Mouse (Mus musculus) spleen, adult 12 weeks (tissue): Measurements from ENCODE around the gene Txndc9.

ENCODE experiments used
- DNase-seq: peaks from one replicate; pipeline ENCODE4 v3.0.0; 2022; ENCODE audit warnings: low spot score

The Txndc9 gene

DNA sequence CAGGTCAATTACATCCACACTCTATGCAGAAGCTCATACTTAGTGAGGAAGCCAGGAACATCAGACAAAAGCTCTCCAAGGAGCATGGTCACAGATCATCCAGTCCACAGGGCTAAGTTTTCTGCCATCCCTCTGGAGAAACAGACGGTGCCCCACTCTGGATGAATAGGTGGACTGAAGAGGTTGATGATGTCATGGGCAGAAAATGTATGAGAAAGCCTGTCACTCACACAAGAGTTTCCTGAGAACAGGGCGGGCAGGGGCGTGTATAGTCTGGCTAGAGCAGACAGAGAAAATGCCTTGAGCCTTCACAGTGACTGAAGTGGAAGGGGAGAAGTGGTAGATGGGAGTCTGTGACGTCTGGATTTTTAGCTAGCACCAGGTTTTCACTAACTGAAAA is 26.2 kb downstream of the Txndc9 start:
- no peak for DNase-seq

DNA sequence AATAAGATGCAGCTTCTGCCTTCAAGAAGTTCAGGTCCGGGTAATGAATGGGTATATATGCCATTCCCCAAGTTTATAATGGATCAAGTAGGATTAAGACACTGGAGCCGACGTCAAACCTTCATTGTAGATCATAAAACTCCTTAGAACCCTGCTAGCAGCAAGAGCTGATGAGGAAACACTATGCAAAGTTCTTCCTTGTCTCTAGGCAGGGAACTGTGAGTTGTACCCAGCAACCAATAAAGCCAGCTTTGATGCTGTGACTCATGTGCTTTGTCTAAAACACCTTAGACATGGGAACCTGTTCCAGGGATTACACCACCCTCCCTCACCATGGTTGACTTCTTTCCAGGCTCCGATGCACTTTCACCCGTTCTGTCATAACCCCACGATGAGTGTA is 28.9 kb downstream of the Txndc9 start:
- DNase-seq: no peak

DNA sequence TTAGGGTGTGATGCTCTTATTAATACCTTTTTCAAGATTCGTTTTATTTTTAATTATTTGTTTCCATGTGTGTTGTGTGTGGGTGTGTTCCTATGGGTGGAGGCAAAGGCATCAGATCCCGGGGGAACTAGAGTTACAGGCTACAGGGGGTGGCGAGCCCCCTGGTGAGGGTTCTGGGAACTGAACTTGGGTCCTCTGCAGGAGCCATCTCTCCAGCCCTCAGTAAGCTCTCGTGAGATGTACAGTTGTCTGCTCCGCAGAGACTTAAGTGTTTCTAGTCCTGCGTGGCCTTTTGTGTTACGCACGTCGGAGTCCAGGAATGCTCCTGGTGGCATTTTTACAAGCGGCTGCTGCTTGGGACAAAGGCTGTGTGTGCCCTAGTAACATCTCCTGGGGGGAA is 32.1 kb downstream of the Txndc9 start:
- no peak for DNase-seq

DNA sequence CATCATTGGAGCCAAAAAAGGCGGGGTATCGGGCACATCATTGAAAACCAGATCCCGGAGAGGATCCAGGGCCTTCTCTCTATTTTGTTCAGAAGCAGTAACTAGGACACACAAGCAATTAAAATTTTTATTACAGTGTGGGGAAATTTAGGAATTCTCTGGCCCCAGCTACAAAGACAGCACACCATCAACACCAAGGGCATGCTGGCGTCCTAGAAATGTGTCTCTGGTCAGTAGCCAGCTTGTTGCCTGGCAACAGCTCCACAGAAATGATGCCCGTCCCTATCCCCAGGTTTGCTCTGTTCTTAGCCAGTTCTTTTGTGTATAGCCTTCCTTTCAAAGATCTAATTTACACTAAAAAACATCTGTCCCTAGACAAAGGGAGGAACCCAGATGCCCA is 38.2 kb downstream of the Txndc9 start:
- DNase-seq: no peak

DNA sequence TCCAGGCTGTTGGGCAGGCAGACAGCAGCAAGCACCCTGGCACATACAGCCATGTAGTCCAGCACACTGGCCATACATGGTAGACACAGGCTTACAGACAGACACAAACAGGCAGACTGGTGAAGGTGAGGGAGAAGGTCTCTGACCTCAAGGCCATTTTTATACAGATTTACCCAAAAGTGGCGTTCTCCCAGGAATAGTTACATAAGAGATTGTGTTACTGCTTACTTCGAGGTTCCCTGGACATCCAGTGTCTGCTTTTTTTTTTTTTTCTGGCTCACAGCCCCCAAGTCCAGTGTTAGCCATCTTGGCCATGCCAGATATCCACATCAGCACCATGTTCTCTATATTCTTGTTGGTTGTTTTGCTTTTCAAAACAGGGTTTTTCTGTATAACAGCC is 39.2 kb downstream of the Txndc9 start:
- DNase-seq: no peak

DNA sequence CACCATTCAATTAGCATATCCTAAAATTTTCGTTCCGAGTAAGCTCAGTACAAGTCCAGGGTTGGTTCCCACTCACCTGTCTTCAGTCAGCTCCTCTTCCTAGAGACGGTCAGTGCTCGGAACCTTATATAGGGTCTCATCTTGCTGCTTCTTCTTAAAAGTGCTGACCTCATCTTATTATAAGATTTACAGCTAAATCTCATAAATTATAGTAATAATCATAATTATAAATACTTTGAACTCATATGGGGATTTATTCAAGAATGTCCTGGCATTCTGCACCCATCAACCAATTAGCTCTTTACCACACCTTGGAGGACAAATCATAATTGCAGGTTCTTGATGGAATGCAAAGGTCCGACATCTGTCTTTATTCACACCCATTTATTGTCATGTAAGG is 40.0 kb downstream of the Txndc9 start, which contains the start of gene Lyg1:
TSS of gene Lyg1 (minus strand) at position 101 of the 400 bp plus-strand sequence.
- no peak for DNase-seq

DNA sequence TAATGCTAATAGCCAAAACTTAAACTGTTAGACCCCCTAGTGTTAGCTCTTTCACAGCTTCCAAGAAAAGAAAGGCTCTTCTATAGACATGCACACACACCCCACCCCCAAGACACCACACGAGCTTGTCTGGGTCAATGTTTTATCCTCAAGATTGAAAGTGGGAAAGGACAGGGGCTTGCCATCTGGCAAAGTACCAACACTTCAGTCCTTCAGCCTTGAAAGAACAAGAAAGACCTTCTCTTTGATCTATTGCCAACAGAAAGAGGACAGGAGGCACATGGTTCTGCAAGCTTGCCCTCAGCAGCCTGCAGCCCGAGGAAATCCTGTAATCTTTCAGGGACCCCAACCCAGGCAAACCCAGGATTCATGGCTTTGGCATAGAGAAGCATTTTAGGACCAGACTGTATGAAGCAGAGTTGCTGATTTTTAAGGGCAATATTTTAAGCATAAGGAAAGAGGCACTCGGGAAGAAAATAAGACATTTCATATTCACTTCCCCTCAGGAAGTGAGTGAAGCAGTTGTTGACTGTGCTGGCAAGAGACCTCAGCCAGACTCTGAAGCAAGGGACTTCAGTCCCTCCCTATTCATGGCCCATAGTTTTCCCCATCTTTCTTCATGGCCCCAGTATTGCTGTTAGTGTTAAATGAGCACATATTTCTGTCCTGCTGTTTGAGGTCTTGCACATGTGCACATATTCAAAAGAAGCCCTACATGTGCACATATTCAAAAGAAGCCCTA is 40.8 kb downstream of the Txndc9 start:
- no peak for DNase-seq

DNA sequence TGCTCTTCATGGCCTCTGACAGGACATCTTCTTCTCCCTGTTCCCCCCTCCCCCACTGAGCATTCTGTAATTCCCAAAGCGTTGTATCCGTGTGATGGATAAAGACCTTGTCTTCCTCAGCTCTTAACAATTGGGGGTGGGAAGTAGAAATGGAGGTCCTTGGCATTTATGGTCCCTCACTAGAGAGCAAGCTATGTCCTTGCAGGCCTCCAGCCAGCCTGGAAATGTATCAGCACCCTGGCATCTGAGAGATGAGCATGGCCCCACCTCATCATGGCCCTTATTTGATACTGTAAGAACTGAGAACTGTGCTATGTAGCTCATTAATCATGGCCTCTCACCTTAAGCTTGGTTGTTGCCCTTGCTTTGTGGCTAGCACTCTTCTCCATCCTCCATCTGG is 42.4 kb downstream of the Txndc9 start:
- DNase-seq: no peak

DNA sequence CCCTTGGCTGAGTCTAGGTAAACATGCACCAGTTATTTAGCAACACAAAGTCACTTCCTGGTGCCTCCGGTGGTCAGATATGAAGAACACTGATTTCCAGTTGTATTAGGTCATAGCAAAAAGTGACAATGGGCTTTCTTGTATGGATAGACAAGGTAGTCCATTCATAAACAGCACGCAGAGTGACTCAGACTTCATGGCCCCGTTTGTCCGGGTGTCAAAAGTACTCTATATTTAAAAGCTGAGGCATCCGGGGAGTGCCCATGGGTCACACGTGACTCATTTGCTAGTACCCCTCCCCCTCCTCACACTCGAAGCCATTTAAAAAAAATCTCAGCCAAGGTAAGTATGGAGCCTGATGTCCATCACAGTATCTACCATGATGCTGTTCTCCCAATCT is 42.9 kb downstream of the Txndc9 start:
- no peak for DNase-seq

DNA sequence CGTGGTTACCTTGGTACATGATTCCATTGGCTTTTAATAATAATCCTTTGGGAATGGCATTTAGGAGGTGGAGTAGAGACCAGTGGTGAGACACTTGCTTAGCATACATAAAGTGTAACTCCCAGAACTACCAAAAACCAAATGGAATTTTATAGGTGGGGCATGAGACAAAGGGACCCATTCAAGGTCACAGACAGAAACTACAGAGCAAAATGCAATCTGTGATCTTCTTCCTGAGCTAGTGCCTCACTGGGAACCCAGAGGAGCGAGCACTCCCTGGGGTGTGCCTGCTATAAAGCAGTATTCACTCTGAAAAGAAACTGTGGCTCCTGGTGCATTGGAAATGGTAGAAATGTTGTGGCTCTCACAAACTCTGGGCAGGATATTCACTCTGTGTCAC is 48.8 kb downstream of the Txndc9 start:
- DNase-seq: no peak
